Mouse (Mus musculus) bone marrow macrophage, adult 2 months (primary cell): ENCODE data around the gene Eml6.

Experiments used
- CTCF ChIP-seq: IDR thresholded peaks from 2 replicates; pipeline ENCODE4 v1.5.1; 2012; ENCODE audit warnings: low read depth, mild to moderate bottlenecking, low read length, moderate library complexity
- POLR2A ChIP-seq: IDR thresholded peaks from 2 replicates; pipeline ENCODE4 v1.6.1; 2012; ENCODE audit warnings: mild to moderate bottlenecking, low read depth, low read length, borderline replicate concordance

DNA sequence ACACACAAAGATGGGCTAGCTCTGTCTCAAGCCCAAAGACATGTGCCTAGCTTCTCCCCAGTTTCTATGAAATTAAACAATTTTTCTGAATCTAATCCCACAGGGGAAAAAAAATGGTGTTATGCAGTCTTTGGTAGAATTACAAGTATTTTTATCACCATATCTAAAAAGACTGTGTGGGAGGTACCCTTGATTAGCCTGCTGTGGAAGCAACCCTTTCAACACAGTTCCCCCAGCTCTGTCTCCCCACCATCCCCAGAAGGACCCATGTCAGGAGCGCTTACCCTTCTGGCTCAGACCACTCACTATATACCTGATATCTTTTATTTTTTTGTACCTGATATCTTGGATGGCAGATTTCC is 276.4 kb downstream of the Eml6 start:
- TF ChIP-seq CTCF: no peak
- TF ChIP-seq POLR2A: no peak
